Mouse (Mus musculus) NIH3T3 (cell line): ENCODE measurements around the gene Gm20662.

Source experiments
- DNase-seq: peaks from one replicate; pipeline ENCODE4 v3.0.0-alpha.2; 2012; ENCODE audit warnings: low read depth

Gene Gm20662

DNA sequence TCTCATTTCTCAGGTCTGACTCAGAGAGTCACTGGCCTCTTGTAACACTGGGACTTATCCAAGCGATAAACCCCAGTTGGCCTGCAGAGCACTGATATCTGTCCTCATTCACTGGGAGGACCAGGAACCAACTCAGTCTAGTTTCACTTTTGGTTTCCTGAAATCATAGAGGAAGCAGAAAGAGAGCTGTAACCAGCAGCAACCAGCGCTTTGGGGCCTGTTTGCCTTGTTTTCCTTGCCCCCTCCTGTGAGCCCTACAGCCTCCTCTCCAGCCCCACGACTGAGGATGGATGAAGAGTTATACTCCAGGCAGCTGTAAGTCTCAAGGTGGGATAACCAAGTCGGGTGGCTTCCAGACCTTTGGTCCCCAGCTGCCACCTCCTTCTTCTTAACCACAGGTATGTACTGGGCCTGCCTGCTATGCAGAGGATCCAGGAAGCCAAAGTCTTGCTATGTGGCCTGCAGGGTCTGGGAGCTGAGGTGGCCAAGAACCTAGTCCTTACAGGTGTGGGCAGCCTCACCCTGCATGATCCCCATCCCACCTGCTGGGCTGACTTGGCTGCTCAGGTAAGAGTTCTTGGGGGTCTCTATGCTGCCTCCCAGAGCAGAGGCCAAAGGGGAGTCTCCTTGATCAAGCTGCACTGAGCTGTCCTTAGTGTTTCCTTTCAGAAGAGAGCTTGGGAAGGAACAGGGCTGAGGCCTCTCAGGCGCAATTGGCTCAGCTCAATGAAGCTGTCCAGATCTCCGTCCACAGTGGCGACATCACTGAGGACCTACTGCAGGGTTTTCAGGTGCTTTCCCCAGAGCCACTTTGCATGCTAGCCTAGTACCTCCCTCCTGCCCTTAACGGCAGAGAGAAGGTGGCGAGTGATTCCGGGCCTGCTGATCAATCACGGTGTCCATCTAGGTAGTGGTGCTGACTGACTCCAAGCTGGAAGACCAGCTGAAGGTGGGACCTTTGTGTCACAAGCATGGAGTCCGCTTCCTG is 20.5 kb upstream of the Gm20662 start, which contains the start of gene Uba7:
Gene Uba7, plus strand, starts transcription at position 107 of the 988 bp plus-strand sequence.
- peak; percentile 72 for DNase-seq

DNA sequence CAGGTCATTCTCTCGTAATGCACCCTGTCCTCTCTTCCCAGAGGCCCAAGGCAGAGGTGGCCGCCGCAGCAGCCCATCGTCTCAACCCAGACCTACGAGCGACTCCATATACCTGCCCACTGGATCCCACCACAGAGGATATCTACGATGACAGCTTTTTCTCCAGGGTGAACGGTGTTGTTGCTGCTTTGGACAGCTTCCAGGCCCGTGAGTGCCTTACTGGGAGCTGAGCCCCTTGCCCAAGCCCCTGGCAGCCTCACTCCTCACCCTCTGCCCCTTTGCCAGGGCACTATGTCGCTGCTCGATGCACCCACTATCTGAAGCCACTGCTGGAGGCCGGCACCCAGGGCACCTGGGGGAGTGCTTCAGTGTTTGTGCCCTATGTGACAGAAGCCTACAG is 17.3 kb upstream of the Gm20662 start:
- DNase-seq, result no peak

DNA sequence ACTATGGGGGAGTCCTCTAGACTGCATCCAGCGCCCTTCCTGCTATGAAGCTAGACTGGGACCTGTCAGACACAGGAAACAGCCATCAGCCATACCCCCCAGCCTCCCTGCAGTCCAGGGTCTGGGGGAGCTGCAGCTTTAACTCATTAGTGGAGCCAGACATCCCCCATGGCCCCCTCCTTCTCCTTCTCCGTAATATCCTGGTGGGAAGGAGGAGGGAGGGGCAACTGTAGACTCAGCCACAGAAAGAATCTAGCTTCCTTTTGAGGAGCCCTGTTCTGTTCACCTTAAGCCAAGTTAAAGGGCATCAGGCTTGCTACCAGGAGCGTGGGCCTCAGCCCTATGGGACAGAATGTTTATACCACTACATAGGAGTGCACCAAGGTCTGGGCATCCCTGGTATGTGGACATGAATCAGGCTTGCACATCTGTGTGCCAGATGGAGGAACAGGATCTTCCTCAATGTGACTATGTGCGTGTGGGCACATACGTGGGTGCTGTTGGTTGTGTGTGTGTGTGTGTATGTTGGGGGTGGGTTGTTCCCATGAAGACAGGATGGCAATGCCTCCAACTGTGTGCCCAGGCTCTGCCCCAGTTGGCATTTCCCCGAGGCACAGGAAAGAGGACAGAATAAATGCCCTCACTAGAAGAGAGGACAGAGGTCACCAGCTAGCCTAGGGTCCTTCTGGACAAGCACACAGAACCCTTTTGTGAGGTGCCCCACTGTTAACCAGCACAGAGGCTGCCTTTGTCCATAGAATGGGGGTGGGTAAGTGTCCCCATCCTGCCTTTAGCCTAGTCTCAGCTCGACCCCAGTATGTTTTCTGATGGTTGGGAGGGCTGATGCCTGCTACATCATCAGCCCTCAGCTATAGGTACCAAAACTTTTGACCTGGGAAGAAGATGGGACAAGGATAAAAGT is 14.2 kb upstream of the Gm20662 start:
- peak; percentile 56 for DNase-seq

DNA sequence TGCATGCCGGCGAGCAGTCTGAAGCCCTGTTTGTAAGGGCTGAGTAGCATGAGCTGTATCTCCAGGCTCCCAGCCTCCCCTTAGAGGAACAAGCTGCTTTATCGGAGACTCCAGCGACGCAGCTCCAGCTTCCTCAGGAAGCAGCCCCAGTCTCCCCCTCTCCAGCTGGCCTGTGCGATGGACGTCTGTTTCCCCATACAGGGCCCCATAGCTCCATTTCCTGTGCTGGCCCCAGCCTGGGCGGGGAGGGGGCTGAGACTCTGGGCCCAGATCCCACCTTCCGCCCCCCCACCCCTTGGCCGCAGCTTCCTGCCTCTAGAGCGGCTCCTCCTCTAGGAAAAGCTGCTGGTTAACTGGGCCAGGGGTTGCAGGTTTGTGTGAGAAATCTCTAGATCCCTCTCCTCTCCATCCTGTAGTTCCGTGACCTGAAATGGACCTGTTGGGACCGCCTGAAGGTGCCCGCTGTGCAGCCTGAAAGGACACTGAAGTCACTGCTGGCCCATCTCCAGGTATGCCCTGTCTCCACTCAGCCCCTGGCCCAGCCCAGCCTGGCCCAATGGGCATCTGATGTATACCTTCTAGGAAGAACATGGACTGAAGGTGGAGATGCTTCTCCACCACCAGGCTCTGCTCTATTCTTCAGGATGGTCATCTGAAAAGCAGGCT is 13.3 kb upstream of the Gm20662 start, which contains the start of gene Gm20661:
Gene Gm20661, plus strand, starts transcription at position 378 of the 666 bp plus-strand sequence.
- DNase-seq, result peak; percentile 32

DNA sequence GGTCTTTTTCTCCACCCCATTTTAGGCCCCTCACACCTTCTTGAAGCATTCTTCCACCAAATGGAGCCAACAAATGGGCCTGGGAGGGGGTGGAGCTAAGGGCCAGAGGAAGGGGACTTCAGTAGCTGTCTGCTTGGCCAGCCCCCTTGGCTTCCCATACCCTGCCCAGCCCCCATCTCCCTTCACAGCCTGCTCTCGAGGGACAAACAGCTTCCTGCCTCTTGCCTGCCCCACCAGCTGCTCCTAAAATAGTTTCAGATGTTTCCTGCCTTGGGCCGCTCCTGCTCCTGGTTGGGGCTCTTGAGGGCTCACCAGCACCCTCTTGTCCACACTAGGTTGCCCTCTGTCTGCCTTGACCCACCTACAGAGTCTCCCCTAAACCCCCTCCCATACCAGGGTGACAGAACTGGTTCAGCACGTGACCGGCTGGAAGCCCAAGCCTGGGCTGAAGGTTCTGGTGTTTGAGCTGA is 12.7 kb upstream of the Gm20662 start:
- DNase-seq, result peak; percentile 59

DNA sequence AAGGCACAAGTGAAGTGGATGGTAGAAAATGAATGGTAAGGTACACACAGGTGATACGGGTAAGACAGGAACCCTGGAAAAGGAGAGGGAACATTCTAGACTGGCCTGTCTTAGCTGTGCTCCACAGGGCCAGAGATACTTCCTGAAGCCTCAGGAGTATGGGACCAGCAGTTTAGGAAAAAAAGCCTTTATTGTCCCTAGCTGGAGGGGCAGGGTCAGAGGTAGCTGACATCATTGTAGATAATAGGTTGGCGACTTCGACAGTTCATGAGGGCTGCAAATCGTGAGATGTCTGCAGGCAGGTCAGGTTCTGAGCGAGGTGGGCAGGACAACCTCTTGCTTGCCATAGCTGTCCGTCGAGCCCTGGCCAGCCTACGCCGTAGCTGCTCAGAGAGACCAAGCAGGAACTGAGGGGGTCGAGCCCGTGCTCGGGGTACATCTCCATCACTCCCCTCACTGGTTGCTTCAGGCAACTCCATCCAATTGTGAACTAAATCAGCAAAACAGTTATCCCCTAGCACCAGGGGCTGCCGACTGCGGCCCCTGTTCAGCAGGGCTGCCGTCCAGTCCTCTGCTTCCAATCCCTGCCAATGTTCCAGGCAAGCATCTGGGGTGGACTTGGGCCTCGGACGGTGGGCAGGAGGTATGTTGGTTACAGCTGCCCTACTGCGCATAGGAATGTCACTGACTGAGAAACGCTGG is 11.9 kb upstream of the Gm20662 start:
- no peak for DNase-seq

DNA sequence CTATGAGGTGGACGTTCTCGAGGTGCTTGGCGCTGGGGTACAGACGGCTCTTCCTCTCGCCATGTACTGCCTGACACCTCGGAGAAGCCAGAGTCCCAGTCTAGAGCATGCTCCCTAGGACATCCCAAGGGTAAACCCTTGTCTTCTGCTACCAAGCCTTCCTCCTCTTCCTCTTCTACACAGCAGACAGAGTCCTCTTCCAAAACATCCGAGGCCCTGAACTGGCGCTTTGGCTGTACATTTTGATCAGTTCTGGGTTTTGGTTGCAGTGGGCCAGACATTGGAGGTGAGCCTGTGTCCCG is 11.4 kb upstream of the Gm20662 start:
- DNase-seq, result no peak

DNA sequence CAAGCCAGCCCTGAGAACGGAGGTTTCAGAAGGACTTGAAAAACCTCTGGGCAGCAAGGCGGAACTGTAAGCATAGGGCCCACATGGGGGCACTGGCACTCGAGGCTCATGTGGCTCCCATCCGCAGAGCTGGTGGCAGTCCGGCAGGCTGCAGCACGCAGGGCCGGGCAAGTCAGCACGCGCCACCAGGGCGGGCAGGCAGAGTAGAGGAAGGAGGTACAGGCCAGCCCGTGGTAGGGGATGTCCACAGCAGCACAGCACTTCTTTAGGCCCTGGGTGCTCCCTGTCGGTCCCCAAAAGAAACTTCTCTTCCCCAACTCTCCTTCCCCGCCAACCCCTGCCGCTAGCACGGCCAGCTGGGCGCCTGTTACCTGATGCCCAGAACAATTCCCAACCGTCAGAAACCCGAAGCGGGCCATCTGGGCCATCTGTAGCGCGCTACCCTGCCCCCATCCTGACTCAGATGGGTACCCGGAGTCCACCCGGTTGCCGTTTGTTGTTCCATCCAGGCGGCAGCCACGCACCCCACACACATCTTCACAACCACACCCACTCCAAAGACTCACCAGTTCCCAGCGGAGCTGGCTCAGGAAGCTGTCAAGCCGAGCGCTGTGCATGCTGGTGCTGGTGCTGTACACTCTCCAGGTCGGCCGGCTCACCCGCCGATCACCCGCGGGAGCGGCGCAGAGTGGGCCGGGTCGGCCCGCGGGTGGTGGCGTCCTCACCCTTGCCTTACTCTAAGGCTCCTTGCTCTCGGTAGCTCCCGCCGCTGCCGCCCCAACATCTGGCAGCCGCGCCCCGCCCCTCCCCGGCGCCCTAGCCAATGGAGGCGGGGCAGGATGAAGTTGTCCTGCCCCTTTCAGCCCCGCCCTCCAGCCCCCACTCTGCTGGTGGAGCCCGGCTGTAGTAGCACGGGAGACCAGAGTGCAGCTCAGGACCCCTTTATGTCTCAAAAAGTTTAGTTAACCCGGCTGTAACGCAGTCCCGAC is 10.7 kb upstream of the Gm20662 start, which contains the start of gene Inka1:
Gene Inka1, minus strand, starts transcription at position 749 of the 989 bp plus-strand sequence.
- DNase-seq, result peak; percentile 92

DNA sequence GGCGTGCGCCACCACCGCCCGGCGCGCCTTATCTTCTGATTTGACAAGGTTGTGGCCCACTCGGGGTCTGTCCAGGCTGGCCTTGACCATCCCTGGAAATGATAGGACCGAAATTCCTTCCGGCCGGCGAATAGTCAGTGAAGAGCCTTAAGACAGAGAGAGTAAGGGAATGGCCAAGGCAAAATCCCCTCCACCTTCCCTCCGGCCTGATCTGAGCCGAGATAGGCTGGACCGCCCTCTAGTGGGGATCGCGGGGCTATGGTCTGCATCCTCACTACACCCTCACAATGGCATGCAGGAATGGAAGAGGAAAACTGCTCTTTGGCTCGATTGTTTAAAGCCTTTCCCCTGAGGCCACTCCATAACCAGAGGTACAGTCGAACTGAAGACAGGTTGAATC is 9.8 kb upstream of the Gm20662 start:
- DNase-seq, result peak; percentile 89

DNA sequence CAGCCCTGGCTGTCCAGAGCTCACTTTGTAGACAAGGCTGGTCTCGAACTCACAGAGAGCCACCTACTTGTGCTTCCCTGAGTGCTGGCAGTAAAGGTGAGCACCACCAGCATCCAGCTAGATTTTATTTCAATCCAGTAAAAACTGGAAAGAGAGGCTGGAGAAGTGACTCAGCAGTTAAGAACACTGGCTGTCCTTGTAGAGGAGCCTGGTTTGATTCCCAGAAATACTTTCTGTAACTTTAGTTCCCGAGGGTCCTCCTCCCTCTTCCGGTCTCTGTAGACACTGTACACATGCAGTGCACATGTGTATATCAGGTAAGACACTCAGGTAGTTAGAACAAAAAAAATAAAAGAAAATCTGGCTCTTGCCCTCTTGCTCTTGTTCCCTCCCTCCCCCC is 8.2 kb upstream of the Gm20662 start:
- peak; percentile 72 for DNase-seq

DNA sequence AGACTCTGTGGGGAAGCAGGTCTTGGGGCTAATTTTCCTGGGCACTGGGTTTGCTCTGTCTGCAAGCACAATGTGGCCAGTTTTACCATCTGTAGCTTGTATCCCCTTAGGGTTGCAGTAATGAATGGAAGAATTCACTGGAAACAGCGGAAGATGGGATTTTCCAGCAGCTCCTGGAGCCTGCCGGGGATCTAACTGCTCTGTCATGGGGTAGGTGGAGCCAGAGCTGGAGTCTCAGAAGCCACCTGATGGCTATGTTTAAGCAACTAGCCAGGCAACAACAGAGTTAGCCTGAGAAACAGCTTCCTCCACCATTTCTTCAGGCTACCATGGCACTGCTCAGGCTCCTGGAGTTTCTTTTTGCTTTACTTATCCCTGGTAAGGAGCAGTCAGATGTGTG is 4.0 kb upstream of the Gm20662 start, which contains the start of gene Cdhr4:
Gene Cdhr4, plus strand, starts transcription at position 301 of the 400 bp plus-strand sequence.
- DNase-seq, result peak; percentile 47

DNA sequence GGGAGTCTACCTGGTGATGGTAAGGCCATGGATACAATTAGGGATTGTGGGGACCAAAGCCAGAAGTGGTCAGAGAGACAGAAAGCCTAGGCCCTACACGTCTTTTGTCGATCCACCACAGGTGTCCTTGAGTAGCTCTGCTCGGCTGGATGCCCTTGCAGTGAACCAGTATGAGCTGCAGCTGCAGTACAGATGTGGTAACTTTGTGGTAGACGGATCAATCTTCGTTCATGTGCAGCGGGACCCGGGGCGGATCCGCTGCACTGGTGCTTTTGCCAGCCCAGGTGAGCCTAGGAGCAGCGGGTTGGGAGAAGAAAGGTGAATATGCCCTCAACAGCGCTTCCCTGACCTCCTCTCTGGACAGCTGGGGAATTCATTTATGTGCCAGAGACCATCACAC is 3.1 kb upstream of the Gm20662 start:
- no peak for DNase-seq

DNA sequence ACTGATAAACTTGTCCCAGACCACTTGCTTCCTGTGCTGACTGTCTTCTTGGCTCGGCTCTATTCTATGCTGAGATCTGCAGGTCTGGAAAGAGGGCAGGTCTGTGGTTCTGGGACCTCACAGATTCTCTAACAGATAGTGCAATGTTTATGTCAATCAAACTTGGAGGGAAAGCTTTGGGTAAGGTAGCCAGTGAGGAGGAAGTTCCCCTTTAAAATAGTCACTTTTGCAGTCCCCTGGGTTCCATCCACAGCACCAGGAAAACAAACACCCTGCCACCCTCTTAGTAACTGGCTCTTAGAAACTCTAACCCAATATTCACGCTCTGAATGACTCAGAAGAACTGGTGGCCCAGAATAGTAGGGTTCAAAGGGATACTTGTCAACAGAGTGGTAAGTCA is 1.7 kb upstream of the Gm20662 start:
- DNase-seq, result no peak

DNA sequence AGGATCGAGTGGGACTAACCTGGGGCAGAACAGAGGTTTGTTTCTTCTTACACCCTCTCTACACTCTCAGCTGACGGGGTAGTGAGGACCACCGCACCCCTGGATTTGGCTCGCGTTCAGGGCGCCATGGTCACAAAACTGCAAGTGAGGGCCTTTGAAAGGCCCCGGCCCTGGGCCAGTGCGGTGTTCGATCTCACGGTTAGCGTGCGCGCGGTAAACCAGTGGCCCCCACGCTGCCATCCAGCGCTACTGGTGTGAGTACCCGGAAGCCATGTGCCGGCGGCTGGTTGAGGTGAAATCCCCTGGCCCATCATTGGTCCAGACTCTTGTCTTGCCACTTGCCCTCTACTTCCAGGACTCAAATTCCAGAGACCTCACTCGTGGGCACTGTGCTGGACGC is 636 bp upstream of the Gm20662 start:
- DNase-seq, result no peak

DNA sequence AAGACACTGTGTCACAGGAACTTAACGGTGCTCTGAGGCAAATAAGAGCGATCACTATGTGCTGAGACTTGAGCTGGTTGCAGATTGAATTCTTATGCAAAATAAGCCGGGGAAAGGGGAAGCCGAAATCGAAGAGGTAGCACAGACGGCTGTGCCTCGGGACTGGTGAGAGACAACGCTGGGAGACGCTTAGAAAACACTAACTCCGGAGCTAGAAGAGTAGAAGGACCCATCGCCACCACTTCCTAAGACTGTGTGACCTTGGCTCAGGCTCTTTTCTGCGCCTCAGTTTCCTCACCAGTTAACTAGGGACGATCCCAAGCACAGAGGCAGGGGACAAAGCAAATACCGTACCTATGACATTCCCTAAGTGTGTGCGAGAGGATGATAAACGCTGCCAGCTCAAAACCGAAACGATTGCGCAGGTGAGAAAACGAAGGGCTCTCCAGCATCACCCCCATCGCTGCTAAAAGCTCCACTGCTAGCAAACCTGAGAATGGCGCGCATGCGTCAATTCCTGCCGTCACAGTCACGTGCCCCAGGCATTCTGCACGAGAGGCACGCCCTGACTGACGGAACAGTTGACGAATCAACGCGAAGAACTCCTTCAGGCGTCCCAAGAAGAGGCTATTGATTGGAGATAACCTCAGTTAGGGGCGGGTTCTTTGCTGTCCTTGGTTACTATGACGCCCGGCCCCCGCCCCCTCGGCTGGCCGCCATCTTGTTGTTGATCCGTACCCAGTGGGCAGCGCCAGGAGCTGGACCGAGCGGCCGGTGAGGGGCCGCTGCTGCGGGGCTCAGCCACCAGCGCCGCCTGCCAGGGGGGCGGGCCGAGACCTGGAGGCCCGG is 6.0 kb downstream of the Gm20662 start, which contains the start of gene Ip6k1:
Gene Ip6k1, plus strand, starts transcription at position 580 of the 849 bp plus-strand sequence.
- peak; percentile 100 for DNase-seq

DNA sequence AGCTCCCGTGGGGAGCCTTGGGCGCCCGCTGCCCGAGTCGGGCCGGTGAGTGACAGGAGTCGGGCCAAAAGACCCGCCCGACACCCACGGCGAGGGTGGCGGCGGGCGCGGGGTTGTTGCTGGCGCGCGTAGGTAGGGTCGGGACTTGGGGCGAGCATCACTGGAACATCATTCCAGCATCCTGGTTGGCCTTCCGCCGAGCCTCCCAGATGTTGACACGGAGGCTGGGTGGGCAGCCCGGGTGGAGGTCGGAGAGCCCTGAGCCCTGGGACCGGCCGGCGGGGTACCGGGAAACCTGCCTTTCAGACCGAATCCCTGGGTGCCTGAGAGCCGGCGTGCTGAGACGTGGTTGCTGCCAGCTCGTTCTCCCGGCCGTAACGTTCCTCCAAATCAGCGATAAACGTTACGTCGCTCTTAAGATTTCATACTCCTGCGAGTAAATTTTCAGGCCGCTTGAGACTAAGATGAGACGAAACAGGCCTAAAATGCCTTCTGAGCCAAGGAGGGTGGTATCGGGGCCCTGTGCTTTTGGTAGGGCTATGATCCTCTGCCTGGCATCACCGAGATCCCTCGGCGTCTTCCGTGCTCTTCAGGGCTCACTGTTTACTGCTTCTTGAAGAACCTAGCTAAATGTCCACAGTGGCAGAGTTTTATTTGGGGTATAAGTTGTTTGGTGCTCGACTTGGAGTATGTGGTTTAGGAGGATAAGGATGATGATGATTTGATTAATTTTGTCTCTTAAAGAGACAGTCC is 6.8 kb downstream of the Gm20662 start:
- DNase-seq, result peak; percentile 39

DNA sequence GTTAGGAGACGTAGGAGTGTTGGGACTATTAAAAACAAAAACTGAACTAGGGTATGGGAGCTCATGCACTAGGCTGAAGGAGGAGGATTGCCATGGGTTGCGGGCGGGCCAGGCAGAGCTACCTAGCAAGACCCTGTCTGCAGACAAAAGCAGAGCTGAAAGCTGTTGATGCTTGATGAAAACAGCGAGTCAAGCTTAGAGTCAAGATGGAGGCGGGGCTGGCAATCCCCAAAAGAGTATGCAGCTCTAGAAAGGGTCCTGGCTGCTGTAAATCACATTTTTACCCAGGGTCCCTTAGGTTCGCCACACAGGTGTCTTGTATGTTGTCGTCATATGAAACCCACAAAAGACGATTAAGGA is 7.4 kb downstream of the Gm20662 start:
- DNase-seq, result peak; percentile 43

DNA sequence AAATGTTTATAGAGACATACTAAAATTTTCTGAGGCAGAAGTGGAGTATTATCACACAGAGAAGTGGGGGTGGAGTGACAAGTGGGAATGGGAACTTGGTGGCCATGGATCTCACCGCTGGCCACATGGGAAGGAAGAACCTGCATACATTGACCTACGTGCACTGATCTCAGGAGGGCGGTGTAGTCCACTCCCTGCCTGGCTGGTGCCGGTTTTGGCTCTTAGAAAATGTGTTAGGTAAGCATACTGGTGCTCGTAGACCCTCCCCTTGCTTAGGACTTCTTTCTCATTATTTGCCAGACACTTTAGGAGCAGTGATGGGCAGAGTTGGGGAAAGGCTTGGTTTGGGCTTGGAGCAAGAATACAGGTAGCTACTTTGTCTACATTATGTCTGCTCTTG is 11.9 kb downstream of the Gm20662 start:
- DNase-seq, result no peak
